Mouse (Mus musculus) gastrocnemius, postnatal 25 days (tissue): ENCODE measurements at regions not wholly inside any gene's neighbourhood (a gene's known extent, or its start where the extent isn't known, plus 50 kb on each side); places are given as distances from the start of the nearest gene placed in this dataset.
"Not testable (repeated sequence)": the region's sequence is repeated elsewhere in the genome, so short reads cannot be mapped to it uniquely, and the experiment has no call there.

Experiments used
- DNase-seq: peaks from one replicate; pipeline ENCODE4 v3.0.0; 2022

DNA sequence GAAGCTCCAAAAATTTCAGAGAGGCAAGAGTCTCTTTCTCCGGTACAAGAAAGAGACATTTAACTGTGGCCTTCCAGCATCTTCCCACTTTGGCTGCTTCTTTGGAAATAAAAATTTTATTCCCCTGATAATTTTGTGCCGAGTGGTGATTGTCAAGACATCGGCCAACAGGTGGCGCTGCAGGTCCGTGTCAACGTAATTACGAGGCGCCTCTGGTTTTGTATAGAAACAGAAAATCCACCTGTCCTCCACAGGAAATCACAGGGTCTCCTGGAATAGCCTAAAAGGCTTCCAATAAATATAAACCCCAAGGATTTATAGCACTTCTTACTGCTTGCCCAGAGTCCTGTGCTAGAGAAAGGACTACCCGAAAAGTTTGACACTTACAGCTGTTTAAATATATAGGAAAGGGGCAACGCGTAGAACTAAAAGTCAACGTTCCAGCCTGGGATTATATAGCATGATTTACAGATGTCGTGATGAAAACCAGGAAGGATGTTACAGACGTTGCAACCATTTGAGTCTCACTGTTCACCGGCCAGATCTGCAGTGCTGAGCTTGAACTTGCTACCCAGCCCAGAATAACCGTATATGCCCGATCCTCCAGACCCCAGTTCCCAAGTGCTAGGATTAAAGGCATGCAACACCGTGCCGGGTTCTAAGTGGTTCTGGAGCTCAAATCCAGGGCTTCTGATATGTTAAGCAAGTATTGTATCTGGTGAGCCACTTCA, 251.3 kb upstream of the Tgfbr2 start:
- DNase-seq: peak; percentile 61

DNA sequence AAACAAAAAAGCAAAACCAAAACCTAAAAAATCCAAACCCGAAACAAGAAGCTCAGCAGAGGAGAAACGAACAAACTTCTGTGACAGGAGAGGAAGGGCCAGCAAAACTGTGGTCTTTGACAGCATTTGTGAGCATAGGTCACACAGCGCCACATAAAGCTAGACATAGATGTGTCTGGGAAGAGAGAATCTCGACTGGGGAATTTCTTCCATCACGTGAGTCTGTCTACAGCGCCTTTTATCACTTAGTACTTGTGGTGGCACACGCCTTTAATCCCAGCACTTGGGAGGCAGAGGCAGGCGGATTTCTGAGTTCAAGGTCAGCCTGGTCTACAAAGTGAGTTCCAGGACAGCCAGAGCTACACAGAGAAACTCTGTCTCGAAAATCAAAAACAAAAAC, 250.2 kb upstream of the Tgfbr2 start:
- not testable (repeated sequence) for DNase-seq

GRCm38 (mm10) chr9:116415021-116415420, 239.9 kb upstream of the Tgfbr2 start:
- DNase-seq: no peak

DNA sequence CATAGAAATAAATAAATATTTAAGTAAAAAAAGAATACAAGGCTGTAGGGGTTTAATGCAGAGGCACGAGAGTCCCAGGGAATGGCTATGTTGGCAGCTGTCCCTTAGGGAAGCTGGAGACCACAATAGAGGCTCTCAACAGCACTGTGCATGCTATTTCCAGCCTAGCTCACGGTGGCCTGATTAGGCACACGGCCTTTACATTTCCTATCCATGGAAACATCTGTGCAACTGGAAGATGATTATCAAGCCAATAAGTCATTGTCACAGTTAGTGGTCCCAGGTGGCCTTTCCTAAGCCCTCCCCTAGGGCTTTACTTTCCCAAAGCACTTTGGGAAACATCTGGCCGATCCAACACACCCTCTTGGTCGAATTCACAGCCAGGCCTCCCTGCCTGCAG, 235.9 kb upstream of the Tgfbr2 start:
- no peak for DNase-seq

DNA sequence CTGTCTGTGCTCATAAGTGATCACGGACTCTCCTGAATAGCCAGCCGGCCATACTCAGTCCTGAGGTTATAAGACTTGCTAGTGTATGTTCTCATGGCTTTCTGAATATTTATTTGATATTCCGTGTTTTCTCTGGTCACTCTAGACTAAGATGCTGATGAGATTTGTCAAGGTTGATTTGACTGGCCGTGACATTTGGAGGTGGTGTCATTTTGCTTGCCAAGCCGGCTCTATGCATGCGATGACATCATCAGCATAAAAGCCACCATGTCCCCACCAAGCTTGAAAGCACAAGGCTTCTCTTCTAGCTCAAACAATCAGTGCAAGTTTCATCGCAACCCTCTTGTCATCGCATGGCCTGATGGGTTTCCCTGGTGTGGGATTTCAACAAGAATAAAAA, 235.3 kb upstream of the Tgfbr2 start:
- DNase-seq: no peak

- no peak for DNase-seq
These were observed 233.0 kb upstream of the Tgfbr2 start for GRCm38 (mm10) chr9:116408116-116408515.

DNA sequence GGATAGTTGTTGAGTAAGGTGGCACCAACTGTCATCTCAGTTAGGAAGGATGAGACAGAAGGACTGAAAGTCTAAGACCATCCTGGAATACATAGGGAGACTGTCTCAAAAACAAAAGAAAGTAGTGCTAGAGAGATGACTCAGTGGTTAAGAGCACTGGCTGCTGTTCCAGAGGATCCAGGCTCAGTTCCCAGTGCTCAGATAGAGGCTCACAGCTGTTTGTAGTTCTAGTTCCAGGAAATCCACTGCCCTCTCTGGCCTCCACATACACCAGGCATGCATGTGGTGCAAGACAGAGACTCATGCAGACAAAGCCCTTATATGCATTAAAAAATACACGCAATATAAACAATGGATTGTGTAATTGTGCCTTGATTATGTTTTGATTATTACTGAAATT, 229.9 kb upstream of the Tgfbr2 start:
- no peak for DNase-seq

- DNase-seq: no peak
These were observed 226.7 kb upstream of the Tgfbr2 start for GRCm38 (mm10) chr9:116401821-116402220.

GRCm38 (mm10) chr9:116400270-116400669, 225.1 kb upstream of the Tgfbr2 start:
- no peak for DNase-seq

DNA sequence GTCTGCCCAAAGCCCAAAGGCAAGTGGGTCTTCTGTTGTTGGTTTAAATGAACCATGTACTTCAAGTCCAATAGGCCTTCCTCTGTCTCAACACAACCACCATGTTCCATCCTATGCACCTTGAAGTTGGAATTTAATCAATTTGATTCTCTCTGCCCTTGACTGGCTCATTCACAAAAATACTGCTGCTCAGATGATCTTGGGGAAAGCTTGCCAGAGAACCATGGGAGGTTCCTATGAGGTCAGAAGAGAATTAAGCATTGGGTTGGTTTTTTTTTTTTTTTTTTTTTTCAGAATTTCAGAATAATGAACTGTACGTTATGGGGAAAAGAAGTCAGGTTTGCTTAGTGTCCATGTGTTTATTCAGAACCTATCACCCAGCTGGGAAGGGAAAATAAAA, 224.1 kb upstream of the Tgfbr2 start:
- no peak for DNase-seq

- DNase-seq: no peak
These were observed 217.1 kb upstream of the Tgfbr2 start for GRCm38 (mm10) chr9:116392258-116392657.

GRCm38 (mm10) chr9:116389781-116390180, 214.6 kb upstream of the Tgfbr2 start:
- DNase-seq: no peak

GRCm38 (mm10) chr9:116388863-116389262, 213.7 kb upstream of the Tgfbr2 start:
- no peak for DNase-seq

GRCm38 (mm10) chr9:116388025-116388424, 212.9 kb upstream of the Tgfbr2 start:
- DNase-seq: no peak

GRCm38 (mm10) chr9:116384176-116385076, 209.3 kb upstream of the Tgfbr2 start:
- peak; percentile 81 for DNase-seq

- DNase-seq: peak; percentile 49
These were observed 208.4 kb upstream of the Tgfbr2 start for GRCm38 (mm10) chr9:116383411-116384101.

DNA sequence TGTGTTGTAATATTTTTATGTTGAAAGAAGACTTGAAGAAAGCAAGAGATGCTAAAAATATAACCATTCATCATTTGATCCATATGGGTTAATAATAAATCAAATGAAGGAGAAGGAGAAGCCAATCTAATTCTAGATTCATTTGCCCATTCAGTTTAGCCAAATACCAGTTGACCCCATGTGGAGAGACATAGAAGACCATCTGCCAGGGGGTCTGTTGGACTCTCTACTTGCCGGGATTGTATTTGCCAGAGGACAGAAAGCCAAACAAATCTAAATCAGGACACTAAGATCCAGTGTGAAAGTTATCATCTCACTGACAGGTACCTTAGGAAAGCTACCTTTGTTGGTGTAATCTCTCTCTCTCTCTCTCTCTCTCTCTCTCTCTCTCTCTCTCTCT, 202.5 kb upstream of the Tgfbr2 start:
- no peak for DNase-seq

GRCm38 (mm10) chr9:116375658-116376357, 200.6 kb upstream of the Tgfbr2 start:
- peak; percentile 81 for DNase-seq

- DNase-seq: no peak
These were observed 199.2 kb upstream of the Tgfbr2 start for GRCm38 (mm10) chr9:116374343-116374742.

DNA sequence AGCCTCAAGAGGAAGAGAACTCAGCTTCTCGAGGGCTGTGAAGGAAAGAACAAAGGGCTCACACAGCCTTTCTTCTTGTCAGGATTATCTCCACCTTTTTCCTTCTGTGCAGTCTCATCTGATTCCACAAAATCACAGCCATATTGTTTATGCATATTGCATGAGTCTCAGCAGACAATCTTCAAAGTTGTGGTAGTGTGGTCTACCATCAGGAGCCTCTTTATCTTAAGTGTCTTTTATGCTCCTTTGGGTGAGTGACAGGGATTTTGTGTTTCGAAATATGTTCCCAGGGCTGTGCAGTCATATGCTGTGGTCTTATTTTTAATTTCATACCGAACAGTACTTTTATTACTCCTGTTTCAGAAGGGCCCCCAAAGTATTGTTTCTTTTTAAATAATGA, 198.2 kb upstream of the Tgfbr2 start:
- DNase-seq: no peak

DNA sequence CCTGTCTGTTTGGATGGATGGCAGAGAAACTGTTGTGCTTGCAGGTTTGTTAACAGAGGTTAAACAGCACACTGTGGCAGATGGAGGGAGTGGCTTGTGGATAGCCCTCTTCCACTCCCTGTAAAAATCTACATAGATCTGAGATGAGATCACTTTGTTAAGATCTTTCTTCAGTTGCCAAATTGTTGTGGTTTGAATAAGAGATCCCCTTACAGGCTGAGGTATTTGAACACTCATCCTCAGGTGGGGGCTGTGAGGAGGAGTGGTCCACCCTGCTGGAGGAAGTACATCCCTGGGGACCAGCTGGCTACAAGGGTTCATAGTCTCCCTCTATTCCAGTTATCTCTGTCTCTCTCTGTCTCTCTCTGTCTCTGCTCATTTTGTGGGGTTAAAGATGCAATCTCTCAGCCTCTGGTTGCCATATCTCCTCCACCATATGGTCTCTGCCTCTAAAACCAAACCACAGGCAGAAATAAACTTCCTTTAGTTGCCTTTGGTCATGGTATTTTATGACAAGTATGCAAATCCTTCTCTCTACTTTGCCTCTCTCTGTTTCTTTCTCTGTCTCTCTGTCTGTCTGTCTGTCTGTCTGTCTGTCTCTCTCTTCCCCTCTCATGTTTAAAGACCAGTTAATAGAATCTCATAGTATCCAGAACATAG, 194.0 kb upstream of the Tgfbr2 start:
- DNase-seq: no peak

DNA sequence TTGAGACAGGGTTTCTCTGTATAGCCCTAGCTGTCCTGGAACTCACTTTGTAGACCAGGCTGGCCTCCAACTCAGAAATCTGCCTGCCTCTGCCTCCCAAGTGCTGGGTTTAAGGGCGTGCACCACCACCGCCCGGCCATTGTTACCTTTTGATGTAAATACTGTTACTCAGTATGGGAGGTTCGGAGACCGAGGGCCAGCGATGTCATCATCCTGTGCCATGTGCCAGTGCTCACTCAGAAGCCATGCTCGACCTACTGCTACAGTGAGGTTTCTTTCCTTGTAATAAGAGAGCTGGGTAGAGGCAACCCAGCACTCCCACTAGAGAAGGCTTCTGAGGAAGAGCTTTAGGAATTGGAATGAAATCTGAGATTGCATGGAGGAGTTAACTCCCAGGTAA, 191.6 kb upstream of the Tgfbr2 start:
- DNase-seq: no peak
